Mouse (Mus musculus) brown adipose tissue, adult 24 weeks (tissue): Measurements from ENCODE around the gene Agtpbp1. TPM values are rescaled to one million over a fixed set of nuclear protein-coding genes. Genes with fewer than 3 reads are reported as not detected.

Experiments used
- H3K27ac ChIP-seq: fragments of 200-500 bp; replicated peaks from 2 replicates; pipeline ENCODE4 v1.5.1; 2012; ENCODE audit warnings: low read depth, mild to moderate bottlenecking, low read length
- H3K4me1 ChIP-seq: fragments of 200-500 bp; 2 replicates; pipeline ENCODE4 v1.6.1; 2012; ENCODE audit warnings: low read length, mixed read lengths; ENCODE audit not compliant: control insufficient read depth, insufficient read depth, insufficient read length
- H3K4me3 ChIP-seq: fragments of 200-500 bp; 2 replicates; pipeline ENCODE4 v1.5.1; 2012; ENCODE audit warnings: low read depth, mild to moderate bottlenecking, low read length, moderate library complexity; ENCODE audit not compliant: insufficient read depth
- polyA plus RNA-seq: library from polyadenylated mRNA; stranded (reverse); fragments of >200 nt; gene quantifications from 2 replicates; pipeline ENCODE4 v1.2.4, GENCODE M21; 2012; ENCODE audit not compliant: missing spikeins, insufficient read depth, insufficient read length

Agtpbp1 gene
- polyA plus RNA-seq, 1 experiment: 46.3 TPM

GRCm38 (mm10) chr13:59416530-59417230, 168.3 kb downstream of the Agtpbp1 start:
- H3K4me3 ChIP-seq: no peak overlapping the region
- H3K27ac ChIP-seq: no peak overlapping the region
- no peaks in the 10 kb centered on the region for H3K4me1 ChIP-seq

GRCm38 (mm10) chr13:59413885-59414284, 171.1 kb downstream of the Agtpbp1 start:
- Histone ChIP-seq H3K4me1 (no peaks in the 10 kb centered on the region), H3K4me3 (no peak overlapping the region), H3K27ac (no peak overlapping the region)

DNA sequence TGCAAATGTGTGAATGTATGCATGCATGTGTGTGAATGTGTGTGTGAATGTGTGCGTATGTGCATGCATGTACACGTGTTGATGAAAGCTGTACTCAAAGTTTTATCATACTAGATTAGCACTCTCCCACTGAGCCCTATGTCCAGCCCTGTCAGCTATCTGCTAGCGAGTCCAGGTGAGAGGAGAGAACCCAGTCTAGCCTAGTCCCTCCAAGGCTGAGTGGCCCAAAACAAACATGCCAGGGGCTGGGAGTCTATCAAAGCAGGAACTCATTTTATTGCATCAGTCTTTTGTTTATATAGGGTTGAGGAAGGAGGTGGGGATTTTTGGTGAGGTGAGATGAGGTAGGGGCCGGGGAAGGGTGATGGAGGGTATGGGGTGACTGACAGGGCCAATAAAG, 172.4 kb downstream of the Agtpbp1 start:
- Histone ChIP-seq H3K4me1 (no peaks in the 10 kb centered on the region), H3K27ac (no peak overlapping the region), H3K4me3 (no peak overlapping the region)

DNA sequence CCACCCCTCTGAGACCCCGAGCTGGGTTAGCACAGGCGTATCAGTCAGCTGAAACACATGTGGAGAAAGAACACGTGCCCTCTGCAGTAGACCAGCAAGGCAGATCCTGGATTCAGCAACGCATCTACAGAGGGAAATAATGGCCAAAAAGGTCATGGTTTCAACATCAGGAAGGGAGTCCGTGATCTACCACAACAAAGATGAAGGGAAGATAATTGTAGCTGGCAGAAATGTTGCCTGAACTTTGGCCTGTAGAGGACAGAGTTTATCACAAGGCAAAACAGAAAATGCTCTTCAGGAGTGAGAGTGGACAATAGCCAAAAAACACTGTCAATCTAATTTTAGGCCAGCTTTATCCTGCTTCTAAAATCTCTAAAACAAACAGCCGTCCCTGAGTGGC, 177.8 kb downstream of the Agtpbp1 start:
- no peak overlapping the region for H3K4me3 ChIP-seq
- no peaks in the 10 kb centered on the region for H3K4me1 ChIP-seq
- H3K27ac ChIP-seq: no peak overlapping the region

DNA sequence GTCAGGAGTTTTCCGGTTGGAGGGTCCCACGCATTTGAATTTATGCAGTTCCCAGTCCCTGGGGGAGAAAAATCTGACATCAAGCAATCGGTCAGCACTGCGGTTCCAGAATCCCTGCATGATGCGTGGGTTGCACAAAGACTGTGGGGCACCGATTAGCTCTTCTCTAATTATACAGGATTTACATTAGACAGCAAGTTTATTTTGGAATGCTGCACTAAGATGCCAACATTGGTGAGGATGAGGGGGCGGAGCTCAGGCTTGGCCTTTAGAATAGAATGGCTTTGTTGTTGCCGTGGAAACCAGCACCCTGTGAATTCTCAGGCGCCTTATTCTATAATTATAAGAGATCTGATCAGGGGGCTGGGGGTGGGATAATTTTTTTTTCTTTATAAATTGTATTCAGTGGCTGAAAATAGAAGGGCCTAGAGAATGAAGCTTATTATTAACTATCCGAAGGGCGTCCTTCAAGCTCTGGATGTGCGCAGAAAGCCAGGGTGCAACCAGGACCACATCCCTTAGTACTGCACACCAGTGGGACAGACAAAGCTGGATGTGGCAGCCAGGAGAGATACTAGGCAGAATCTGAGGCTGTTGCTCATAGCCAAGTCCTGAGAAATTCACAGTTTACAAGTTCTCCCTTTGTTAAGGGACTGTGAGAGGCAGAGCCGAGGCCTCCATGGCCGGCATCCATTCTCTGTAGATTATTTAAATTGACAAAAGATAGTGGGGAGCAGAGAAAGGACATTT, 182.8 kb downstream of the Agtpbp1 start:
- H3K4me3 ChIP-seq: no peak overlapping the region
- no peak overlapping the region for H3K27ac ChIP-seq
- H3K4me1 ChIP-seq: no peaks in the 10 kb centered on the region

GRCm38 (mm10) chr13:59397571-59397970, 187.5 kb downstream of the Agtpbp1 start:
- Histone ChIP-seq H3K4me1 (no peaks in the 10 kb centered on the region), H3K27ac (no peak overlapping the region), H3K4me3 (no peak overlapping the region)

Other genes with a start within 250 kb of the Agtpbp1 start
- 36.6 and 57.0 TPM in 2 replicates for gene Naa35, start within 50 bp of the Agtpbp1 start, polyA plus RNA-seq
- gene Golm1, start 90.6 kb upstream of the Agtpbp1 start, polyA plus RNA-seq: 5.4 and 7.6 TPM in 2 replicates
- gene 4921517D22Rik, start 108.9 kb upstream of the Agtpbp1 start, polyA plus RNA-seq: not detected in 2 replicates
- not detected in 2 replicates for gene Spata31d1a, start 125.1 kb upstream of the Agtpbp1 start, polyA plus RNA-seq
- not detected in 2 replicates for gene Spata31d1b, start 127.1 kb upstream of the Agtpbp1 start, polyA plus RNA-seq
- gene Spata31d1d, start 146.5 kb upstream of the Agtpbp1 start, polyA plus RNA-seq: not detected in 2 replicates
- gene 1700014D04Rik, start 161.5 kb upstream of the Agtpbp1 start, polyA plus RNA-seq: not detected in 2 replicates
- 286 and 370 TPM in 2 replicates for gene Isca1, start 184.6 kb upstream of the Agtpbp1 start, polyA plus RNA-seq
- not detected in 2 replicates for gene Gm49354, start 197.0 kb upstream of the Agtpbp1 start, polyA plus RNA-seq
- gene Tut7, start 237.9 kb upstream of the Agtpbp1 start, polyA plus RNA-seq: 33.9 and 51.0 TPM in 2 replicates